Mouse (Mus musculus) bone marrow, adult 2 months (tissue): ENCODE measurements around the gene Ltc4s.

Source experiments
- CTCF ChIP-seq: fragments of 200-500 bp; IDR thresholded peaks from 2 replicates; pipeline ENCODE4 v1.5.1; 2011; ENCODE audit warnings: low read length, control low read depth; ENCODE audit not compliant: control insufficient read depth, insufficient read depth
- POLR2A ChIP-seq: fragments of 200-500 bp; IDR thresholded peaks from 2 replicates; pipeline ENCODE4 v1.6.1; 2011; ENCODE audit warnings: low read depth, mild to moderate bottlenecking, control low read depth, low read length, borderline replicate concordance; ENCODE audit not compliant: control insufficient read depth

DNA sequence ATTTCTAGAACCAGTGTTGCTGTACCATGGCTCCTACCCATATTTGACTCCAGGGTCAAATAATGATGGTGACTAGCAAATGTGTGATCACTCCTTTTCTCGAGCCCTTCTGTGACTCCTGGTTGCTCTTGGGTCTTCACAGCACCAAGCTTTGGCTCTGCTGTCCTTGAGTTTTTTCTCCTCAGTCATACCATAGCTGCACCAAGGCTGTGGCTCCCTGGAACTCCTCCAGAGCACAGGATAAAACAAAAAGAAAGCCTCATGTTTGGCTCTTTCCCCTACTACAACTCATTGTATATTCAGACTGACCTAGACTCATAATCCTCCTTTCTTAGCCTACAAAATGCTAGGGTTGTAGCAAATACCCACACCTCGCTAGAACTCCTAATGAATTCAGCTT, 34.4 kb upstream of the Ltc4s start:
- TF ChIP-seq CTCF (no peak), POLR2A (no peak)
